Mouse (Mus musculus) olfactory bulb, adult 2 months (tissue): ENCODE measurements around the gene Ube2h. TPM values are rescaled to one million over a fixed set of nuclear protein-coding genes. Genes with fewer than 3 reads are reported as not detected.
A peak's percentile ranks its signal among the peaks of the same experiment; 100 is the strongest.

Experiments
- H3K27ac ChIP-seq: fragments of 200-500 bp; 2 replicates; pipeline ENCODE4 v1.5.1; 2012; ENCODE audit warnings: low read depth, low read length; ENCODE audit not compliant: insufficient read depth
- H3K4me1 ChIP-seq: fragments of 200-500 bp; 2 replicates; pipeline ENCODE4 v1.6.1; 2012; ENCODE audit warnings: low read length; ENCODE audit not compliant: control insufficient read depth, insufficient read depth
- H3K4me3 ChIP-seq: fragments of 200-500 bp; 2 replicates; pipeline ENCODE4 v1.5.1; 2012; ENCODE audit warnings: mild to moderate bottlenecking, low read depth, low read length, moderate library complexity; ENCODE audit not compliant: insufficient read depth
- CTCF ChIP-seq: fragments of 200-500 bp; IDR thresholded peaks from 2 replicates; pipeline ENCODE4 v1.5.1; 2012; ENCODE audit warnings: low read depth, mild to moderate bottlenecking, low read length, moderate library complexity; ENCODE audit not compliant: insufficient read depth
- POLR2A ChIP-seq: fragments of 200-500 bp; IDR thresholded peaks from 2 replicates; pipeline ENCODE4 v1.6.1; 2012; ENCODE audit warnings: mild to moderate bottlenecking, low read depth, low read length, moderate library complexity; ENCODE audit not compliant: insufficient read depth
- WGBS: fragments of 180-500 bp; shearing (Covaris S2); methylation state at CpG from one replicate; pipeline ENCODE4 v1.1.7; 2018; 5-methylcytosine and 5-hydroxymethylcytosine counted together
- polyA plus RNA-seq: library from polyadenylated mRNA; stranded (reverse); fragments of >200 nt; gene quantifications from 2 replicates; pipeline ENCODE4 v1.2.4, GENCODE M21; 2012; ENCODE audit warnings: low replicate concordance; ENCODE audit not compliant: missing spikeins, insufficient read depth, insufficient read length

Ube2h gene
- polyA plus RNA-seq, 1 experiment: not detected

- H3K27ac ChIP-seq: peak overlapping the region; percentile 94
- WGBS: under 1% methylated on average over 11 of the region's 11 CpGs
- TF ChIP-seq POLR2A: no peak
- TF ChIP-seq CTCF: no peak
- H3K4me1 ChIP-seq: 0 out of 2 replicates have a peak, but pooled peaks cover 2% of the 10 kb centered on the region
- H3K4me3 ChIP-seq: peak overlapping the region; percentile 73
Measured at GRCm38 (mm10) chr6:30302781-30303631, 1.3 kb downstream of the Ube2h start.

- H3K4me3 ChIP-seq: no peak overlapping the region
- TF ChIP-seq POLR2A (no peak), CTCF (no peak)
- peak overlapping the region; percentile 26; the same call in 1 of the 2 replicates for H3K27ac ChIP-seq
- WGBS: 2% methylated on average over 4 of the region's 4 CpGs
- 0 out of 2 replicates have a peak, but pooled peaks cover 2% of the 10 kb centered on the region for H3K4me1 ChIP-seq
Measured at GRCm38 (mm10) chr6:30302156-30302555, 2.2 kb downstream of the Ube2h start.

GRCm38 (mm10) chr6:30300901-30301300 is 3.4 kb downstream of the Ube2h start:
- Histone ChIP-seq H3K4me3 (peak overlapping the region; percentile 32), H3K4me1 (0 out of 2 replicates have a peak, but pooled peaks cover 2% of the 10 kb centered on the region), H3K27ac (peak overlapping the region; percentile 60)
- TF ChIP-seq CTCF (no peak), POLR2A (no peak)
- whole genome bisulfite sequencing: 5% methylated on average over 7 of the region's 7 CpGs

GRCm38 (mm10) chr6:30300372-30300771 is 4.0 kb downstream of the Ube2h start:
- under 1% methylated on average over 5 of the region's 5 CpGs for WGBS
- 0 out of 2 replicates have a peak, but pooled peaks cover 2% of the 10 kb centered on the region for H3K4me1 ChIP-seq
- H3K4me3 ChIP-seq: peak overlapping the region; percentile 32
- H3K27ac ChIP-seq: peak overlapping the region; percentile 60
- TF ChIP-seq CTCF (no peak), POLR2A (no peak)

- WGBS: 68% methylated on average over 5 of the region's 5 CpGs
- Histone ChIP-seq H3K27ac (no peak overlapping the region), H3K4me1 (0 out of 2 replicates have a peak, but pooled peaks cover 2% of the 10 kb centered on the region), H3K4me3 (no peak overlapping the region)
- TF ChIP-seq CTCF (no peak), POLR2A (no peak)
Measured at GRCm38 (mm10) chr6:30299683-30300082, 4.7 kb downstream of the Ube2h start.

GRCm38 (mm10) chr6:30299116-30299515 is 5.2 kb downstream of the Ube2h start:
- 35% methylated on average over 1 of the region's 1 CpGs for WGBS
- H3K27ac ChIP-seq: no peak overlapping the region
- TF ChIP-seq POLR2A (no peak), CTCF (no peak)
- H3K4me3 ChIP-seq: no peak overlapping the region
- H3K4me1 ChIP-seq: 0 out of 2 replicates have a peak, but pooled peaks cover 2% of the 10 kb centered on the region

GRCm38 (mm10) chr6:30292579-30292978 is 11.8 kb downstream of the Ube2h start:
- H3K27ac ChIP-seq: no peak overlapping the region
- peaks cover 8% of the 10 kb centered on the region for H3K4me1 ChIP-seq
- no peak overlapping the region for H3K4me3 ChIP-seq
- no peak for TF ChIP-seq CTCF
- no peak for TF ChIP-seq POLR2A
- WGBS: 62% methylated on average over 2 of the region's 2 CpGs

GRCm38 (mm10) chr6:30287958-30288357 is 16.4 kb downstream of the Ube2h start:
- TF ChIP-seq POLR2A: no peak
- TF ChIP-seq CTCF: no peak
- no peak overlapping the region for H3K27ac ChIP-seq
- H3K4me1 ChIP-seq: peaks cover 7% of the 10 kb centered on the region
- no peak overlapping the region for H3K4me3 ChIP-seq
- WGBS: 66% methylated on average over 6 of the region's 6 CpGs

- Histone ChIP-seq H3K27ac (no peak overlapping the region), H3K4me3 (no peak overlapping the region), H3K4me1 (peaks cover 4% of the 10 kb centered on the region)
- no peak for TF ChIP-seq CTCF
- TF ChIP-seq POLR2A: no peak
Measured at GRCm38 (mm10) chr6:30286642-30287041, 17.7 kb downstream of the Ube2h start.
